Mouse (Mus musculus) CH12F3 (cell line): ENCODE results near the gene Arhgap45.

Experiments
- in situ Hi-C: fragments of 300-500 bp; cut with MboI; formaldehyde crosslinking; loops from 2 replicates; pipeline ENCODE4 v1.14.3; 2020; ENCODE audit warnings: low sequenced_read_pairs

The Arhgap45 gene

GRCm38 (mm10) chr10:80016511-80016910 lies at the start of gene Arhgap45:
Gene Arhgap45 (plus strand): TSS chr10:80016653.
- in situ Hi-C loops: no loop called here

DNA sequence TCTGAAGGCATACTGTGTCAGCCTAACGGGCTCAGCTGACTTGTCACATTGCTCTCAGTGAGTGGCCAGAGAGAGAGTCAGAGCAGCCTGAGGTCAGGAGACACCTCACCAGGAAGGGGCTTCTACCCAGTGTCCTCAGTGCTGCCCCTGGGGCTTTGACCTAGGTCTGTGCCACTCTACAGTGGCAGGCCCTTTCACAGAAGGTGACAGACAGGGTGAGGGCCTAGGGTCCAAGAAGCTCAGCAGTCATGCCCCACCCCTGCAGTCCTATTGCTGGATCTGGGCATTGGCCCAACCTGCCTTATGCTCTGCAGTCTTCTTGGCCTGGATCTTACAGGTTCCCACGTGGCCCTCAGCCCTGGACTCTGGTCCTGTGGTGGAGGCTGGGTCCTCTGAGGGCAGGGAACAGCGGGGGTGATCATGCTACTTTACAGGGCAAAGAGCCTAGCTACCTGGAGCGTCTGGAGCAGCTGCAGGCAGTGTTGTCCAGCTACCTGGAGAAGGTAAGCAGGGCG lies 49.5 kb upstream of the Arhgap45 start:
- in situ Hi-C loops: no loop called here

DNA sequence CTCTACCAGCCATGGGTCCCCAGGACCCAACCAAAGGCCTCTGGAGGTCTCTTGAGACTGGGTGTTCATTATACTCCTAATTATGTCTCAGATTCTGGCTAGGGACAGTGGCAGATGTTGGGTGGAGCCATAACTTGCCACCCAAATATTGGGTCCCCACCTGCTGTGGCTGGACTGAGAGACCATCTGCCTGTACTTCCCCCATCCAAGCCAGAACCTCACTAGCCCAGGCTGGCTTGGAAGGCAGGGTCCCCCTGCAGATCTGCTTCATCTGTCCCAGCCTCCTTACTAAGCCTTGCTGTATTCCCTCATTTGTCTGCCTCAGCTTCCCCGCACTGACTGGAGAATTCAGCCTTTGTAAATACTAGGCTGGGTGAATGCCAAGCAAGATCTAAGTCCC lies 48.3 kb upstream of the Arhgap45 start:
- in situ Hi-C loops: no loop called here

DNA sequence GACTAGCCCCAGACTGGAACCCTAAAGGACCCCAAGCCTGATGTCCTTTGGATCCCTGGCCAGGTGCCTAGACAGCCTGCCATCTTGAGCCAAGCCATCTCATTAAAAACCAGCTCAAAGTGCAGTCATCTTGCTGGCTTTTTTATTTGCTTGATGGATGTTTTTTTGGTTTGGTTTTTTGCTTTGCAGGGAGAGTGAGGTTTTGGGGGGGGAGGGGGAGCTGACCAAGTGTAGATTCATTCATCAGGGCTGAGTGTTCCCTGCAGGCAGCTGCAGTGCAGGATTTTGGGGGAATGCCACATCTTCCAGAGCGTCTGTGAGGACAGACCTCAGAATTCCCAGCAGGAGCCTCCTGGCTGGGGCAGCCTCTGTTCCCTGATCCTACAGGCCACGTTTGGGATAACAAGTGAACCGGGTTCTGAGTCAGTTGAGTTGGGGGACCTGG lies 47.3 kb upstream of the Arhgap45 start:
- in situ Hi-C loops: no loop called here

DNA sequence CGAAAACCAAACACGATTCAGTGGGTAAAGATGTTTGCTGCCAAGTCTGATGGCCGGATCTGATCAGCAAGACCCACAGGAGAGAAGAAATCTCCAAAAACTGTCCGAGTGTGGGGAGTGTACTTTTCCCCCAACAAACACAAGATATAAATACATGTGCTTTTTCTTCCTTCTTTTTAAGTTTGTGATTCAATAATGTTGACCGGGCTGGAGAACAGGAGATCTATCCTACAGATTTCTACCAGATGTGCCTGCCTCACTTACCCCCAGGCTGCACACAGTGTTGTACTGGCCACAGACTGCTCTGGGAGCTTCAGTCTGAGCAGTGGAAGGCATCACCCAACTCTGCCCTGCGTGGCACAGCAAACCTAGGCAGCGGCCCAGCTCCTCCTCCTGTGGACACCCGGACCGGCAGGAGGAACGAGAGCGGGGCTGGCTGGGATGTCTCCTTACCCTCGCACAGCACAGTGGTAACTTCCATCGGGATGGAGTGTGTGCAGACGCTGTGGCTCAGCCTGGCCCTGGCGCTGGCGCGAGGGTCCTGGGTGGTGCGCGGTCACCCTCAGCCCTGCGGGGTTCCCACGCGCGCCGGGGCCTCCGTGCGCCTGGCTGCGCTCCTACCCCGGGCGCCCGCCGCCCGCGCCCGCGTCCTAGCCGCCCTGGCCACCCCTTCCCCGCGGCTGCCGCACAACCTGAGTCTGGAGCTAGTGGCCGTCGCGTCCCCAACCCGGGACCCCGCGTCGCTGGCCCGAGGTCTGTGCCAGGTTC lies 45.9 kb upstream of the Arhgap45 start, which contains the start of gene Grin3b:
Grin3b (plus strand) TSS at position 301 of the 768 bp plus-strand sequence.
- in situ Hi-C loops: no loop called here

DNA sequence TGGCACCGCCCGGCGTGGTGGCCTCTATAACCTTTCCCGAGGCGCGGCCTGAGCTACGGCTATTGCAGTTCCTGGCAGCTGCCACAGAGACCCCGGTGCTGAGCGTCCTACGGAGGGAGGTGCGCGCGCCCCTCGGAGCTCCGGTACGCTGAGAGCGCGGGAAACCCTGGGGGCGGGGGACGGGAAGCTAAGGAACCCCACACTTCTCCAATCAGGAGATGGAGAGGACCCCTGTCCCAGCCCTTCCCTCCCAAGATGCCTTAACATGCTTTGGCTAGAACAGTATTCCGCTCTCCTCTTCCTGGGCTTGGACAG lies 45.3 kb upstream of the Arhgap45 start:
- in situ Hi-C loops: no loop called here

GRCm38 (mm10) chr10:79972831-79973230 lies 43.6 kb upstream of the Arhgap45 start:
- in situ Hi-C loops: no loop called here

GRCm38 (mm10) chr10:79974087-79974486 lies 42.4 kb upstream of the Arhgap45 start:
- in situ Hi-C loops: no loop called here

GRCm38 (mm10) chr10:79974668-79975067 lies 41.8 kb upstream of the Arhgap45 start:
- in situ Hi-C loops: no loop called here

- in situ Hi-C loops: no loop called here
These were observed 40.3 kb upstream of the Arhgap45 start for GRCm38 (mm10) chr10:79976071-79976721.

- in situ Hi-C loops: no loop called here
These were observed 39.7 kb upstream of the Arhgap45 start for GRCm38 (mm10) chr10:79976722-79977107.

DNA sequence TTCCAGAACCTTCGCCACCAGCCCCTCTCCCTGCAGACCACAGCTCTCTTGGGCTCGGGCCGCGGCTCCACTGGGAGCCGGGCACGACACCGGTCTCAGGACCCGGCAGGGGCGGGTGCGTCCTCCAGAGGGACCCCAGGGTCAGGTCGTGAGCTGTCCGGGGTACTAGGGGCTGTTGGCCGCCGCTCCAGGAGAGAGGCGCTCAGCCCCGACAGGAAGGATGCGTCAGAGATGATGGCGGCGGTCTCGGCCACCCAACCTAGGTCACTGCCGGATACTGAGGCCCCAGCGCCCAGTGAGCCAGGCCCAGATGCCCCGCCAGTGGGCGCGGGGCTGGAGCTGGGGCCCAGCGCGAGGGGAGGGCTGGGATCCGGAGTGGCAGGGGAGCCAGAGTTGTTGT lies 39.1 kb upstream of the Arhgap45 start:
- in situ Hi-C loops: no loop called here

DNA sequence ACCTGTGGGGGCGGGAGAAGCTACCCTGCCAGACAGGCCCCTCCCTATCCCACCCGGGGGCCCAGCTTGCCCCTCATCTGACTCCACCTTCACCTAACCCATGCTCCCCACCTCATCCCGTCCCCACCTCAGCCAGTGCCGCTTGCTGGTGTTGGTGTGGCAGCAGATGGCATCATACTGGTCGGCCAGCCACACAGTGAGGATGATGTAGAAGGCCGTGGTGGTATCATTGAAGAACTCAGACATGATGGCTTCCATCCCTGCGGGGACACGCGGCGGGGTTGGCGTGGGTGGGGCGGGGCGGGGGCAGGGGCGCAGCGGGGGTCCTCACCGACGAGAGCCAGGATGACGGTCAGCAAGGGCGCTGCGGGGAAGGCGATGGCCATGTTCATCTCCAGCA lies 38.4 kb upstream of the Arhgap45 start:
- in situ Hi-C loops: no loop called here

- in situ Hi-C loops: loop anchor here (10.0 kb wide), 1 partner anchor 165 kb away; the partner anchor contains the start of genes Cbarp and Midn
These were observed 36.9 kb upstream of the Arhgap45 start for GRCm38 (mm10) chr10:79979401-79980155.

- in situ Hi-C loops: loop anchor here (10.0 kb wide), 1 partner anchor 162 kb away; the partner anchor contains the start of genes Cbarp and Midn
These were observed 33.2 kb upstream of the Arhgap45 start for GRCm38 (mm10) chr10:79983205-79983604.

DNA sequence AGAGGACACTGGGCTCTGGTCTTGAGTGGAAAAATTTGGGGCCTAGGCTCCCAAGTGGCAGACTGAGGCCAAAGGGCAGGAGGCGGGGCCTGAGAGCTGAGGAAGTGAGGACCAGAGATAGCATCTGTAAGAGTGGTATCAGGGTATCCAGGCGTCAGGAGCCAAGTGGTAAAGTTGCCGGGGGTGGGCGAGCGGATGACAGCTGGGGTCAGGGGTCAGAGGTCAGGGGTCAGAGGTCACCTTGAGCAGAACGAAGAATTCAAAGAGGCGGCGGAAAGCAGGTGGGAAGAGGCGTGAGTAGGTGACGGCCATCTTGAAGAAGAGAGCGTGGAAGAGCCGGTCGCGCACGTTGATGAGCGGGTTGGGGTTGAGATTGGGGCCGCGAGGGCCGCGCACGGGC lies 32.8 kb upstream of the Arhgap45 start:
- in situ Hi-C loops: loop anchor here (10.0 kb wide), 1 partner anchor 161 kb away; the partner anchor contains the start of genes Cbarp and Midn

- in situ Hi-C loops: loop anchor here (10.0 kb wide), 1 partner anchor 160 kb away; the partner anchor contains the start of genes Cbarp and Midn
These were observed 32.1 kb upstream of the Arhgap45 start, which contains the start of gene Tmem259 for GRCm38 (mm10) chr10:79984195-79984816. Gene Tmem259 (minus strand): TSS chr10:79984330.

- in situ Hi-C loops: loop anchor here (10.0 kb wide), 1 partner anchor 160 kb away; the partner anchor contains the start of genes Cbarp and Midn
These were observed 31.6 kb upstream of the Arhgap45 start for GRCm38 (mm10) chr10:79984871-79985270.

DNA sequence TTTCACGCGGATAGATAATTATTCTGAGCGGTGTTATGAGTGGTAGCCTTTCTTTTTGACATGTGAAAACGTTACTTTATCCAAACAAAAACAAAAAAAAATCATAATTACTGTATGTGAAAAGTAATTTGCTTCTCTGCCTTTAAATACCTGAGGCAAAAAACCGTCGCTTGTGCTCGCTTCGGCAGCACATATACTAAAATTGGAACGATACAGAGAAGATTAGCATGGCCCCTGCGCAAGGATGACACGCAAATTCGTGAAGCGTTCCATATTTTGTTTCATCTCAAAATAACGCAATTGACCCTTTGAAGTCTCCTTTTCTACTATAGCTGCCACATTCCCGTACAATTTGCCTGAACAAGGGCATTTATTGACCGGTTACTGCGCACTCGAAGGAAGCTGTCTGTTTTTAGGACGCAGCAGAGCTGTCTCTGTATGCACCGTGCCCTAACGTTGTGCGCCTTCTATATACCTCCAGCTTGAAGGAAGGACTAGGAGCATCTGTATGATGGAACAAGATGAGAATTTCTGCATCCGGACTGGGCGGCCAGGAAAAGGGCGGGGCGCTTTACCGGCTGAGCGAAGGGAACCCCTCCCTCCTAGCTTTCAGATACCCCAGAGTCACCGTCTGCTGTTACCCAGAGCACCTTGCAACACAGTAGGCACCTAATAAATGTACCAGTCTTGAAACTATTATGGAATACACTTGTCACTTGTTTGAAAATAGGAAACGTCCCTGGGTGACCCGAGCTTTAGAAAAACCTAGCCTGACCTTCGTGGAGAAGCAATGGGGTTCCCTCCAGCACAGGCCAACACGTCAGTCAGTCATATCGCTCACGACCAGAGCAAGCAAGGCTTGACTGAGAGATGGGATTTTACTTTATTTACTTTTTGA lies 30.9 kb upstream of the Arhgap45 start:
- in situ Hi-C loops: loop anchor here (10.0 kb wide), 1 partner anchor 159 kb away; the partner anchor contains the start of genes Cbarp and Midn
